In genomic region chr4:118409142-118409900, GRCm38 (mm10) we compare ENCODE assay signal across 8 mouse cellular contexts. TPM values are rescaled to one million over a fixed set of nuclear protein-coding genes. Genes with fewer than 3 reads are reported as not detected.
DNase-seq lines count a peak whose midpoint lies in the region; ATAC-seq and TF ChIP-seq lines count a peak whose summit lies in the region.

TSS of gene Szt2 (minus strand) at chr4:118409273.
TSS of gene Med8 (plus strand) at chr4:118409337.

- peaks cover 14% of the 10 kb centered on the region for H3K4me1 ChIP-seq in hindbrain, embryonic 14.5 days (replicated peaks; ENCODE audit: control insufficient read depth, insufficient read depth, low read length)

- peak; percentile 46 for DNase-seq in Patski (ENCODE audit: low read depth, low spot score)
- DNase-seq in cerebellum, postnatal 14 days = peak; percentile 90
- DNase-seq in frontal cortex, postnatal 25 days (ENCODE audit: low spot score in 2 of 2) = peak; percentile 75 to 82
- peak; percentile 90 for DNase-seq in hindbrain, embryonic 14.5 days (ENCODE audit: low spot score)
- peak; percentile 88 to 89 for DNase-seq in layer of hippocampus, postnatal 36 days
- peak; percentile 97 for DNase-seq in lung, postnatal 36 days
- DNase-seq in retina, postnatal 1 day = peak; percentile 97
- peak; percentile 82 to 88 for DNase-seq in urinary bladder, adult 18-20 months (ENCODE audit: low spot score in 2 of 2)

- in situ Hi-C loops in Patski (cut with MboI; ENCODE audit: low pct_unique_long_range_greater_than_20kb) = loop anchor here (5.0 kb wide), 1 partner anchor 158 kb away; no protein-coding TSS in a partner anchor

- peak within 1 kb of the TSS; percentile 76 for H3K4me3 ChIP-seq in hindbrain, embryonic 14.5 days (replicated peaks; ENCODE audit: low read length)

- POLR2A ChIA-PET in Patski (lab: Charles Lee) = interaction anchor here (0.6 kb wide), 1 partner anchor 17 kb away, joined by 4 read pairs; no protein-coding TSS in a partner anchor

- WGBS in hindbrain, embryonic 14.5 days = under 1% methylated on average over 53 of the region's 53 CpGs

- no peaks in the 10 kb centered on the region for H3K27me3 ChIP-seq in Patski
- no peaks in the 10 kb centered on the region for H3K27me3 ChIP-seq in hindbrain, embryonic 14.5 days (ENCODE audit: control insufficient read depth, insufficient read depth, low read length)

- no peak for TF ChIP-seq CTCF in Patski (IDR thresholded peaks at IDR 0.05)

- H3K27ac ChIP-seq in hindbrain, embryonic 14.5 days = peak within 1 kb of the TSS; percentile 58; the same call in 1 of the 2 replicates

- H3K9me3 ChIP-seq in hindbrain, embryonic 14.5 days (ENCODE audit: control insufficient read depth, low read length) = no peaks in the 10 kb centered on the region

- peak; percentile 69 for ATAC-seq in Patski
- ATAC-seq in hindbrain, embryonic 14.5 days (ENCODE audit: low FRiP score) = peak; percentile 96

- peaks cover 46% of the 10 kb centered on the region for H3K36me3 ChIP-seq in hindbrain, embryonic 14.5 days (replicated peaks; ENCODE audit: control insufficient read depth, insufficient read depth)

- H3K9ac ChIP-seq in hindbrain, embryonic 14.5 days = peak within 1 kb of the TSS; percentile 85

- CTCF ChIA-PET in Patski (lab: Charles Lee) = no interaction called here

- peak within 1 kb of the TSS; percentile 81 for H3K4me2 ChIP-seq in hindbrain, embryonic 14.5 days (replicated peaks)

RNA-seq across cellular contexts. Expression of gene Szt2, which starts in this region (rescaled TPM):
- polyA plus RNA-seq in Patski (2021) = 14.7 TPM
- 11.6 and 14.0 TPM in 2 replicates for polyA plus RNA-seq in hindbrain, embryonic 14.5 days (2014; fragmentation: Nextera tagmentation; extraction: Ambion mirVana)
- 10 to 100 TPM; 35.7 to 40.8 TPM for total RNA-seq in layer of hippocampus, postnatal 36 days (2021)

RNA-seq across cellular contexts. Expression of gene Med8, which starts in this region (rescaled TPM):
- 44.5 TPM for polyA plus RNA-seq in Patski (2021)
- 98.6 and 102 TPM in 2 replicates for polyA plus RNA-seq in hindbrain, embryonic 14.5 days (2014; fragmentation: Nextera tagmentation; extraction: Ambion mirVana)
- total RNA-seq in layer of hippocampus, postnatal 36 days (2021) = 10 to 100 TPM; 54.6 to 61.5 TPM

Comparison
In these comparisons a context has a peak if more than half of its experiments do, and no peak if none do; other contexts are left out.
1. Peak in every context shown above with its lines: DNase-seq, ATAC-seq, H3K4me3 ChIP-seq and H3K27ac ChIP-seq.
2. DNase-seq: peak in every context shown above with its lines; median percentile 97 in lung, postnatal 36 days; 97 in retina, postnatal 1 day; 90 in cerebellum, postnatal 14 days; 90 in hindbrain, embryonic 14.5 days; 88 in layer of hippocampus, postnatal 36 days; 85 in urinary bladder, adult 18-20 months; 78 in frontal cortex, postnatal 25 days; 46 in Patski.